Mouse (Mus musculus): ENCODE data around the gene Gpr137.
"Not testable (repeated sequence)": the region's sequence is repeated elsewhere in the genome, so short reads cannot be mapped to it uniquely, and the experiment has no call there.

The Gpr137 gene

DNA sequence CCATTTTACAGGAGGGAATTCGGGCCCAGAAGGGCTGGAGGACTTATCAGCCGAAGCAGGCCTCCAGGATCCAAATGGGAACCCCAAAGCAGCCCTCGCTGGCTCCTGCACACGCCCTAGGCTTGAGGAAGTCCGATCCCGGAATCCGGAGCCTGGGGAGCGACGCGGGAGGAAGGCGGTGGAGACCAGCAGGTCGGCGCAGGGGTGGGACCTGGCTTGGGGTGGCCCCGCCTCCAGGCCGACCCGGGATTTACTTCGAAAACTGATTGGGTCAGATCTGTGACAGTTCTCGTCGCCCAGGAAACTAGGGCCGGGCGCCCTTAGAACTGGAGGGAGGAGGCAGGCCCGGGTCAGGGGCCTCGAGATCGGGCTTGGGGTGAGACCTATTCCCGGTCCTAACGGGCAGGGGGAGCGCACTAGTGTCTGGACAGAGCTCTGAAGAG lies at the start of gene Gpr137:
Gene Gpr137 (minus strand): TSS at position 232 of the 443 bp plus-strand sequence.
- peak; percentile 96 for DNase-seq (ENCODE audit: low spot score)

DNA sequence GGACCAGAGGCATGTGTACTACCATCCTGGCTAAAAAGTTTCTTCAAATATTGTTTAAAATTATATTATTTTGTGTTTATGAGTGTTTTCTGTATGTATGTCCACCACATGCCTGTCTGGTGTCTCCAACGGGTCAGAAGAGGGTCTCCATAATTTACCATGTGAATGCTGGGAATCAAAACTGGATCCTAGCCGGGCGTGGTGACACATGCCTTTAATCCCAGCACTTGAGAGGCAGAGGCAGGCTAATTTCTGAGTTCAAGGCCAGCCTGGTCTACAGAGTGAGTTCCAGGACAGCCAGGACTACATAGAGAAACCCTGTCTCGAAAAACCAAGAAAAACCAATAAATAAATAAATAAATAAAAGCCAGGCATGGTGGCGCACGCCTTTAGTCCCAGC lies 48.9 kb upstream of the Gpr137 start:
- DNase-seq (ENCODE audit: low spot score) = not testable (repeated sequence)

DNA sequence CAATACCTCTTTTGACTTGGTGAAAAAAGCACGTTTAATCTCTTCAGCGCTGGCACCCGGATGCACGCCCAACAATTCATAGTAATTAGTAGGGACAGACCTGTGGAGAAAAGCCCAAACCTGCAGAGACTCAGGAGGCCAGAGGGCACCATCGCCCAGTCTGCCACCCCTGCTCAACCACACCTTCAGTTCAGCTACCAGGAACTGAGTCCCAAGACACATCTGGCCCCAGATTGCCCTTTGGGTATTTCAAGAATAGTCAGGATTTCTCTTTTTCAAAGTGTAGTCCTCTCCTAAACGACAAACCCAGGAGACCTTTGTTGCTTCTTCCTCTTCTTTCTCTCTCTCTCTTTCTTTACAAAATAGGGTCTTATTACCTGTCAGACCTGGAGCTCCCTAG lies 48.4 kb upstream of the Gpr137 start:
- DNase-seq (ENCODE audit: low spot score) = no peak

- DNase-seq (ENCODE audit: low spot score) = peak; percentile 68
Observed at GRCm38 (mm10) chr19:6989251-6989650, 47.0 kb upstream of the Gpr137 start.

- no peak for DNase-seq (ENCODE audit: low spot score)
Observed at GRCm38 (mm10) chr19:6987904-6988285, 45.6 kb upstream of the Gpr137 start.

DNA sequence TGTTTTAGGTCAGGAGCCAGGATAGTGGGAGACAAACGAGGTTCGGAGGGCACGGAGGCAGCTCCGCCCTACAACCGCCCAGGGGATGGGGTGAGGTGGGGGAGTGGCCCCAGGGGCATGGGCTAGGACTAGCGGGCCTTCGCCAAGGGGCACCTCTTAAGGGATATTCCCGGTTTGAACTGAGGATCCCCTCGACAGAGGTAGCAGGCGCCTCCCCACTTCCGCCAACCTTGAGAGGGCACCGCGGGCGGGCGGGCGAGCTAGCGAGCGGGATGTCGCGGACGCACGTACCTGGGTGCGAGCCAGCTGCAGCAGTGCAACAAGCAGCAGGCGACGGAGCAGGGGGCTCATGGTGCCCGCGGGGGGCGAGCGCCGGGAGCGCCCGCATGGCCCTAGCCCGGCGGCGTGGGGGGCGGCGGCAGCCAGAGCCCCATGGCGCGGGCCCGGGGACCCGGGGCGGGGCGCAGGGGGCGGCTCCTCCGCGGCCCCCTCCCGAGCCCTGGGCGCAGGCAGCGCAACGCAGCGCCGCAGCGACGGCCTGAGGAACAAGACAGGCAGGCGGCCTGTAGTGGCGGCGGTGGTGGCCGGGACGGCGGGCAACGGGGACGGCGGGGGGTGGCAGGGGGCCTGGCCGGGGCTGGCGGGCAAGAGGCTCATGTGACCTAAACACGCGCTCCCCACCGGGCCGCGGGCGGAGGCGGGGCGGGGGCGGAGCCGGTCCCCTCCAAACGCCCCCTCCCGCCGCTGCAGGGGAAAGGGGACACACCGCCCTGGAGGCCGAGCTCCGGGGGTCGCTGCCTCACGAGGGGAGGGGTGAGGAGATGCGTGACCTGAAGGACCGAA lies 45.0 kb upstream of the Gpr137 start, which contains the start of gene Vegfb:
Gene Vegfb (minus strand): TSS at position 591 of the 843 bp plus-strand sequence.
- peak; percentile 68 for DNase-seq (ENCODE audit: low spot score)

- DNase-seq (ENCODE audit: low spot score) = no peak
Observed at GRCm38 (mm10) chr19:6985951-6986708, 43.9 kb upstream of the Gpr137 start.

DNA sequence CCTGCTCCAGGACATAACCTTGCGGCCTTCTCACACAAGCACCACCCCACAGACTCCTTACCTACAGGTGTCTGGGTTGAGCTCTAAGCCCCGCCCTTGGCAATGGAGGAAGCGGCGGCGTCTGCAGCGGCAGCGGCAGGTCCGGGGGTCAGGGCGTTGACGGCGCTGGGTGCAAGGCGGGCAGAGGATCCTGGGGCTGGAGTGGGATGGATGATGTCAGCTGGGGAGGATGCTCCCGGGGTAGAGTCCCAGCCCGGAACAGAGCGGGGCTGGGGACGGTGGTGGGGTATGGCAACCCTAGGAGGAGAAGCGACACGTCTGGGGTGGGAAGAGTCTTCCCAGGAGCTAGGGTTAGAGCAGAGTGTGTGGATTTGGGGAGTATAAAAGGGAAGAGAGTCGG lies 43.0 kb upstream of the Gpr137 start:
- no peak for DNase-seq (ENCODE audit: low spot score)

- DNase-seq (ENCODE audit: low spot score) = no peak
Observed at GRCm38 (mm10) chr19:6983621-6984020, 41.3 kb upstream of the Gpr137 start.

DNA sequence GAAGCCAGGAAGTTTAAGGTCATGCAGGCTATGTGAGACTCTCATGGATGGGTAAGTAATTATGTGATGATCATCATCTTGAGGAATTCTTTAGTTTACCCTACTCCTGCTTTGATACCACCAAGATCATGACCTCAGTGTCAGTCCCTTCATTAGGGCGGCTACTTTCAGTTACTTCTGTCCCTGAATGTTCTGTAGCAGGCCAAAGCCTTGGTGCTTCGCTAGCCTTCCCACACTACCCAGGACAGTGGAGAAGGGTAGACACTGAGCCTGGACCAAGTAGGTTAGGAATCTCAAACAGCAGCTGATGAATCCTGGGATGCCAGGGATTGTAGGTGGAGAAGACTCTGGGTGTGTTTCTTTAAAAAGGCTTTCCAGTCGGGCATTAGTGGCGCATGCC lies 39.2 kb upstream of the Gpr137 start:
- no peak for DNase-seq (ENCODE audit: low spot score)

GRCm38 (mm10) chr19:6980381-6981093 lies 38.3 kb upstream of the Gpr137 start, which contains the start of gene Fkbp2:
Gene Fkbp2, minus strand, starts transcription at chr19:6980501.
- peak; percentile 99 for DNase-seq (ENCODE audit: low spot score)

- DNase-seq (ENCODE audit: low spot score) = peak; percentile 100
Observed at GRCm38 (mm10) chr19:6979486-6980380, 37.5 kb upstream of the Gpr137 start.

- DNase-seq (ENCODE audit: low spot score) = peak; percentile 38
Observed at GRCm38 (mm10) chr19:6979001-6979479, 36.8 kb upstream of the Gpr137 start.

- DNase-seq (ENCODE audit: low spot score) = no peak
Observed at GRCm38 (mm10) chr19:6978639-6978974, 36.3 kb upstream of the Gpr137 start.

DNA sequence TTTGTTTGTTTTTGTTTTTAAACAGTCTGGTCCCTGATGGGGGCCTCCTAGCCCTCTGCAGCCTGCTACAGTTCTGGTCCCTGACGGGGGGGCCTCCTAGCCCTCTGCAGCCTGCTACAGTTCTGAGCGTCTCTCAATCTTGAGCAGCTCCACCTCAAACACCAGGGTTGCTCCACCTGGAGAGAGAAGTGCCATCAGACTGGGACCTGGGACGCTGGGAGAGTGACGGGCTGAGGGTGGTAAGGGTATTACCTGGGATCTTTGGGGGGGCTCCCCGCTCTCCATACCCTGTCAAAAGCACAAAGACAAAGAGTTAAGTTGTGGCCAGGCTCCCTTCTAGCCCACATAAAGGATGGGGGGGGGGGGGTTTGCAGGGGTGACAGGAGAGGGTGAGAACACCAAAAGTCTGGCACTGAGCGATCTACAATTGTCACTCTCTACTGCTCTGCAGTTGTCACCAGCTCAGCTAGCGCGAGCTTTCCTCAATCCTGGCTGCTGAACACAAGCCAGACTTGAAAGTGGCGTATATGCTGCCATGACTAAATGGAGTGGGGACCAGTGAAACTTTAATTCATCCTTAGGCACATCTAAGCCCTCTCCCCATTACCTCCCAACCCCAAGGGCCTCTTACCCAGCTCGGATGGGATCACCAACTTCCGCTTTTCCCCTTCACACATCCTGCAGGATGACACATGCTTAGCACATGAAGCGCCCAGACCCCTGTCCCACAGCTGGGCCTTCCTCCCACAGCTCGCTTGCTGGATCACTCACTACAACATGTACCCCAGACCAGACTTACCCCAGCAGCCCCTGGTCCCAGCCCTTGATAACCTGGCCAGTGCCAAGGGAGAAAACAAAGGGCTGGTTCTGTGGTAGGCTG lies 35.7 kb upstream of the Gpr137 start:
- no peak for DNase-seq (ENCODE audit: low spot score)

DNA sequence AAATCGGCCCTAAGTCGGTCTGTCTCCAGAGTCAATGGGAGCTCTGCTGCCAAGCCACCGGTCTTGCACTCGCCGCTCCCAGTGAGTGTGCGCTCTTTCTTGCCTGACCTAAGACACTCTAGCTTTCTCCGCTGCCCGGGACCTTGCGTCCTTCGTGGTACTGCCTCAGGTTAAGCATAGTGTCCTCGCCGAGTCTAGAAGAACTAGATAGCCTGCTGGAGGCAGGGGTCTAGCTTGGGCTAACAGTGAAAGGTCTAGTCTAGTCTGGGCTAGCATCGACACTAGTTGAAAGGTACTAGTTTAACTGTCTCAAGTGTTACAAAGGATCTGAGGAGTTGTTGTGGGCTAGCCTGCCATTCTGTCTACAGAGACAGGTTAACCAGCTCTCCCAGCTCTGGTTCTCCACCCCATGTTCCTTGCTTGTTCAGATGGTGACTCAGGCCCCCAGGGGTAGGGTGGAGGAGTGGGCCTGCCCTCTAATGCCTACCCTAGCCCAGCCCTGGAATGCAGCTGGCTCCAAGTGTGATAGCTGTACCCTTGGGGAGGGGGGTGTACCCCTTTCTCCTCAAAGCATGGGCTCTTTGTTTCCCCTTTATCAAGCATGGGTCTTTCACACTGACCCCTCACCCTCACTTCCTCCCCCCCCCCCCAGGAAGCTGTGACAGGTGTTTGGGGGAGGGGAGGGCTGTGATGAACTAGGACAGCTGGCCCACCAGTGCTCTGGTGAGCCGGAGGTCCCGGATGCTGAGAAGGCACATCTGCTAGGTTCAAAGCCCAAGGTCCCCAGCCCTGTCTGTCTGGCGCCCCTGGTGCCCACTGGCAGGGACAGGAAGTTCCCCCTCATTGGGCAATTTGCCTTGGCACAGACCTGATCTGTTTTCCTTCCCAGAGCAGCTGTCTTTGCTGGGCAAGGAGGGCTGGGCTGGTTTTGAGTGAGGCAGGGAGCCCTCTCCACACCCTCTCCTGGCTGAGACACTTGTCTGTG lies 33.5 kb upstream of the Gpr137 start, which contains the start of gene Plcb3:
Gene Plcb3 (minus strand): TSS at position 934 of the 985 bp plus-strand sequence.
- peak; percentile 72 for DNase-seq (ENCODE audit: low spot score)

DNA sequence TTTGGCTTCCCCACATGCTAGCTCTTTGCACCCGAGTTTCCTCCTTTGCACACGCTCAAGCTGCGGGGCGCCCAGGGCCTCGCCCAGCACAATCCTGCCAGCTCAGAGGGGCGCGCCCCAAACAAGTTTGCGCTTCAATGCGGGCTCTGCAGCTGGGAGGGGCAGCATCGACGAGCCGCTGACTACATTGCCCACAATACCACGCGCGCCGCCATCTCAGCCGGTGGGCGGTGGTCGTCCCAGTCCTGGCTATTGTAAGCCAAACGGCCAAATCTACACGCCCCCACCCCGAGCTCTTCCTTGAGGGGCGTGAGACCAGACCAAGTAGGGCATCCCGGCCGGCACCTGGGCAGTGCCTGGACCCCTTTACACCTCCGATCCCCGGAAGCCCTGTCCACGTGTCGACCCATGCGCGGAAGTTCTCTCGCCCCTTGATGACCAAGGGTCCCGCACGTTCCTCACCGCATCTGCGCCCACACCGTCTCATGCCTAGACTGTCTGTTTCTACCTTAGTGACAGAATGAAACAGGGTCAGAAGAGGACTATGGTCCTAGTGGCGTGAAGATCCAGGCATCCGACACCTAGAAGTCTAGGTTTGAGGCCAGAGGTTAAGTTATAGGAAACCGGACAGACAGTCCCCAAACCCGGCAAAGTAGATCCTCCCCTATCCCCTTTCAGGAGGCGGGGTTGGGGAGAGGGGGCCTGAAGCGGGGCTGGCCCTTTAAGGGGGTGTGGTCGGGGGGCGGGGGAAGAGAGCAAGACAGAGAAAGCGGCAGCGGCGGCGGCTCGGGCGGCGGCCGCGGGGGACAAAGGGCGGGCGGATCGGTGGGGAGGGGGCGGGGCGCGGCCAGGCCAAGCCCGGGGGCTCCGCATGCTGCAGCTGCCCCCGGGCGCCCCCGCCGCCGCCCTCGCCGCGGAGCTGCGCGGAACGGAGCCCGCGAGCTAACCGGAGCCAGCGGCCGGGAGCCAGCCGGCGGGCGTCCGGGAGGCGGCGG lies 32.2 kb upstream of the Gpr137 start, which contains the start of gene Ppp1r14b:
Gene Ppp1r14b (plus strand): TSS at position 758 of the 995 bp plus-strand sequence.
- DNase-seq (ENCODE audit: low spot score) = peak; percentile 89
